Mouse (Mus musculus) megakaryocyte, embryonic 14.5 days (primary cell): Measurements from ENCODE around the gene Cep57. TPM values are rescaled to one million over a fixed set of nuclear protein-coding genes. Genes with fewer than 3 reads are reported as not detected.

ENCODE experiments used
- H3K27me3 ChIP-seq: replicated peaks from 2 replicates; pipeline ENCODE3; 2012; ENCODE audit warnings: inconsistent platforms
- H3K36me3 ChIP-seq: replicated peaks from 2 replicates; pipeline ENCODE3; 2012; ENCODE audit warnings: low read length, inconsistent platforms, mixed read lengths
- H3K4me1 ChIP-seq: 2 replicates; pipeline ENCODE4 v1.6.1; 2012; ENCODE audit warnings: inconsistent platforms
- H3K4me3 ChIP-seq: replicated peaks from 2 replicates; pipeline ENCODE3; 2012; ENCODE audit warnings: moderate library complexity, mild to moderate bottlenecking, inconsistent platforms
- H3K9me3 ChIP-seq: 2 replicates; pipeline ENCODE4 v1.6.1; 2012; ENCODE audit warnings: inconsistent platforms
- FLI1 ChIP-seq: IDR thresholded peaks from 2 replicates; pipeline ENCODE4 v1.6.1; 2012; ENCODE audit warnings: low read length, inconsistent platforms, mixed read lengths
- GATA1 ChIP-seq: IDR thresholded peaks from 3 replicates; pipeline ENCODE4 v1.6.1; 2012; ENCODE audit warnings: mixed read lengths, low read length, inconsistent platforms, borderline replicate concordance
- polyA plus RNA-seq: library from polyadenylated mRNA; stranded (reverse); fragments of >175 nt; gene quantifications from 2 replicates; pipeline ENCODE4 v1.2.3, GENCODE M21; 2012; ENCODE audit warnings: low replicate concordance; ENCODE audit not compliant: insufficient read depth

The Cep57 gene
- polyA plus RNA-seq, result 1.8 and 3.6 TPM in 2 replicates

DNA sequence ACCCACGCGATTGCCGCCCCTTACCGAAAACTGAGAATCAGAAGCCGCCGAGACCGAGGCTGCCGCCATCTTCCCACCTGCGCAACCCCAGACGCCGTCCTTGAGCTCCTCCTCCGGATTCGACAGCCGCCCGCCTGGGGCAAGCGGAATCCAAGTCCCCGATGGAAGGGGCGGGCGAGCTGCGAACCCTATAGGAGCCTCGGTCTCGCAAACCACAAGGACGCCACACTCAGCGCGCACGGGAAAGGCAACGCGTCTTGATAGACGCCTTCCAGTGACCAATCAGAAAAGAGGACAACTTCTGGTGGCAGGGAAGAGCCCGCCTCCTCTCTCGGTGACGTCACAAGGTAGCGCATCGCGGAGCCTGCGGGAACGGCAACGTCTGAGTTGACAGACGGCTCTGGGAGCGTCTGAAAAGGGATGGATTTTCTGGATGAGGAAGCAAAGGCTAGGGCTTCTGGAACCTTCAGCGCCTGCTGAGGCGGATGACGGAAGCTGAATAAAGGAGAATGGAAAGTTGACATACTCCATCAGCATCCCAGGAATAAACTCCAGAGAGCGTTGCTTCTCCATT, at the start of gene Cep57:
Cep57 (minus strand) TSS at position 276 of the 574 bp plus-strand sequence.
- H3K4me3 ChIP-seq, result peak within 1 kb of the TSS; percentile 99
- peaks cover 45% of the 10 kb centered on the region for H3K36me3 ChIP-seq
- no peak for TF ChIP-seq GATA1
- TF ChIP-seq FLI1, result no peak
- H3K4me1 ChIP-seq, result peaks cover 40% of the 10 kb centered on the region
- H3K9me3 ChIP-seq, result no peaks in the 10 kb centered on the region
- H3K27me3 ChIP-seq, result no peaks in the 10 kb centered on the region

DNA sequence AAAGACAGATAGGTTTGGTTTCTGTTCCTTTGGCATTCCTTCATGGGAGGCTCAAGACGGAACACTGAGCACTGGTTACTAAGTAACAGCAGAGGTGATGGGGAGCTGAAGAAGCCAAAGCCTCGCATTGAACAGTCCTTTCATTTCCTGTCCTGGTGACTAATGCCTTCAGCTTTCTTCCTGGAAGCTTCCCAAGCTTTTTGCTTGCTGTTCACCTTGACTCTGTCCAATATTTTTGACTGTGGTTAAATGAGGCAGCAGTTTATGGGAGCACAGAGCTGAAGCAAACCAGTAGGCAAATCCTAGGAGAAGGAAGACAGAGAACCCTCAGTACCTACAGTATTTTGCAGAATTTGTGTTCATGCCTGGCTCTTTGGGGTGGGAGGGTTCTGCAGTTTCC, 48.4 kb upstream of the Cep57 start:
- Histone ChIP-seq H3K4me1 (no peaks in the 10 kb centered on the region), H3K4me3 (no peak overlapping the region), H3K27me3 (peaks cover 6% of the 10 kb centered on the region), H3K9me3 (no peaks in the 10 kb centered on the region), H3K36me3 (no peaks in the 10 kb centered on the region)
- no peak for TF ChIP-seq FLI1
- TF ChIP-seq GATA1, result no peak

DNA sequence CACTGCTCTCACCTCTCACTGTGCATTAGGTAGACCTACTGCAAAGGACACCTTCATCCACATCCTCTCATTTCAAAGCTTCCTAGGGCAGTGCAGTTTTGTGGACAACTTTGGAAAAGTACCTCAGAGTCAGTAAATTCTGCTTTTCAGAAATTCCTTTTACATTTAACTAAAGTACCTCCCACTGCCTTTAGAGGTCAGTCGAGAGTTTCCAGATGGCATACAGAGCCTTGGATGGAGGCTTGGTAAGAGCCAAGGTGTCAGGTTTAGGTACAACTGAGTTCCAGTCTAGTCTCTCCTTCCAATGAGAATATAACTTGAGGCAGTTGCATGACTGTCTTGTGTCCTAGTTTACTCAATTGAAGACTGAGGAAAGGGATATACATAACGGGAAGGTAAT, 47.5 kb upstream of the Cep57 start:
- TF ChIP-seq GATA1, result no peak
- TF ChIP-seq FLI1, result no peak
- no peak overlapping the region for H3K4me3 ChIP-seq
- H3K36me3 ChIP-seq, result no peaks in the 10 kb centered on the region
- no peaks in the 10 kb centered on the region for H3K4me1 ChIP-seq
- no peaks in the 10 kb centered on the region for H3K9me3 ChIP-seq
- H3K27me3 ChIP-seq, result peaks cover 6% of the 10 kb centered on the region

DNA sequence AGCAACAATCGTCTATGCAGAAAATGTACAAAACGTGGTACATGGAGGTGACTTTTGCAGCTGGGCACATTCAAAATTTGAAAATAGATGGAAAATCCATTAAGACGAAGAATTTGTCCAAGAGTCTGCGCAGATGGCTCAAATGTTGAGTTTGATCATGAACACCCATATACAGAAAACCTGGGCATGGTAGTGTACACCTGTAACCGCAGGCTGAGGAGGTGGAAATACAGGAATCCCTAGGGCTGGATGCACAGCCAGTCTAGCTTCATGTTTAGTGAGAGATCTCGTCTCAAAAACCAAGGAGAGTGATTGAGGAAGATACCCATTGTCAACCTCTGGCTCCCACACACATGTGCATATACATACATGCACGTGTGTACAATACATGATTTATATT, 44.7 kb upstream of the Cep57 start:
- H3K4me3 ChIP-seq, result no peak overlapping the region
- no peaks in the 10 kb centered on the region for H3K4me1 ChIP-seq
- no peak for TF ChIP-seq GATA1
- TF ChIP-seq FLI1, result no peak
- peaks cover 12% of the 10 kb centered on the region for H3K27me3 ChIP-seq
- no peaks in the 10 kb centered on the region for H3K36me3 ChIP-seq
- H3K9me3 ChIP-seq, result peaks cover 8% of the 10 kb centered on the region; the same call in 1 of the 2 replicates

DNA sequence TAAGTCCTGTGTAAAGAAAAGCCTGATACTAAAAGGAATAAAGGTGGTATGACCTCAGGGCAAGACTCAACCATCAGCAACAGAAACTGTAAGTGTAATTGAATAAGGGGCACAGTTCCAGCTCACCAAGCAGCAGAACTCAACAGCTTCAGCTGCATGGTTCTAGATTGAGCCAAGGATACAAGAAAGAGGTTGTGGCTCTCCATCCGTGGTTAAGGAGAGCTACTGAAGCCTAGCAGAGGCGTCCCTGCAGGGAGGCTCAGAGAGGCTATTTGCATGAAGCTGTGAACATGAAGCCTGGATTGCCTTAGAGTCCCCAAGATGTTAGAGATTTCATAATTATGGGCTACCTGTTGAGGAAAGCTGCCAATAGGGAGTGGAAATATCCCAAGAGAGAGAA, 40.7 kb upstream of the Cep57 start:
- peaks cover 8% of the 10 kb centered on the region for H3K27me3 ChIP-seq
- no peak overlapping the region for H3K4me3 ChIP-seq
- H3K9me3 ChIP-seq, result peaks cover 8% of the 10 kb centered on the region; the same call in 1 of the 2 replicates
- no peaks in the 10 kb centered on the region for H3K4me1 ChIP-seq
- H3K36me3 ChIP-seq, result no peaks in the 10 kb centered on the region
- TF ChIP-seq GATA1, result no peak
- TF ChIP-seq FLI1, result no peak

DNA sequence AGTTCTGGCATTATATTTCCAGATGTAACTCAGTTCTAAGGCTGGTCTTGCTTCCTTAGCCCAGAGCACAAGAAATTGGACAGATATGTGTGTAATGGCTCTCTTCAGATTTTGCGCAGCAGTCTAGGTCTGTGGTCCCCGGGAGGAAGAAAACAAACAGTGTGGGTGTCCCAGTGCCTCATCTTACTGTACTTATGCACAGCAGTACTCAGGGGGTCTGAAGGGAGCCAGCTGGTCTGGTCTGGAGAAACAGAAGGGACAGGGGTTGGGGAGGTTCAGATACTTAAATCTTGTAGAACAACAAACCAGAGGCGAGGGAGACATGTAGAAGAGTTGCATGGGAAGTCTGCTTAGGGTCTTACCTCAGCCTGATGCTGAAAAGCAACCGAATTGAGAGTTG, 29.9 kb upstream of the Cep57 start:
- TF ChIP-seq FLI1 (no peak), GATA1 (no peak)
- peaks cover 3% of the 10 kb centered on the region for H3K27me3 ChIP-seq
- no peaks in the 10 kb centered on the region for H3K9me3 ChIP-seq
- H3K36me3 ChIP-seq, result peaks cover 7% of the 10 kb centered on the region
- no peak overlapping the region for H3K4me3 ChIP-seq
- H3K4me1 ChIP-seq, result peaks cover 10% of the 10 kb centered on the region

DNA sequence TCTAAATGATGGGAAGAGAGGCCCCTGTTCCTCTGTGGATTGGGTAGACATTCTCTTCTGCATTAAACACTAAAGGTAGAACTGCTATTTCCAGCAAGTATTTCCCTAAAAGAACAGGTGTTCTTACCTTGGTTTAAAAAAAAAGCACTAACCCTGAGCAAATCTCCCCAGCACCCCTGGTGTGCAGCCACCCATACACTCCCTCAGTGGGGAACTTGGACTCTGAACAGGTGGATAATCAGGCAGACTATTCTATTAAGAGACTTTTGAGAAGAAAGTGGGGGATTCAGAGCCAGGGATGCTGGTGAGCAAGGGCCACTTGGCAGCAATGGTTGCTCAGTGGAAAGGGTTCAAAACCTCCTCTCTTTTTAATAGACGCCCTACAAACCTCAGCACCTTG, 29.3 kb upstream of the Cep57 start:
- TF ChIP-seq GATA1 (no peak), FLI1 (no peak)
- Histone ChIP-seq H3K36me3 (peaks cover 7% of the 10 kb centered on the region), H3K4me1 (peaks cover 10% of the 10 kb centered on the region), H3K27me3 (peaks cover 3% of the 10 kb centered on the region), H3K4me3 (no peak overlapping the region), H3K9me3 (no peaks in the 10 kb centered on the region)

DNA sequence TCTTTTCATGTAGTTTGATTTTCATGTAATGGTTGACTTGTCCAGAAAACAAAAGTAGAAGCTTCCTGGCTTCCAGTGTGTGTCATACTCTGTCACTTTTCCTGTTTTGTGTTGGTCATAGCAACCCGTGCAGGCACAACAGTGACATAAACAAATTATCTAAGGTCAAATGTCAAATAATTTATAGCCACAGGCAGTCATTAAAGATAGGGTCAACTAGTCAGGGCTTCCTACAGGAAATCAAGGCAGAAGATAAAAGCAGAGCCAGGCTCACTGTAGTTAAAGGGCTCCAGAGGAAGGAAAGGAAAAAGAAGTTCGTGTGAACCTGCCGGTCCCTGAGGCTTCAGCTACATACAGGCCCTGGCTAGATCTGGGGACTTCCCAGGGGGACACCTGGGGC, 27.0 kb upstream of the Cep57 start:
- Histone ChIP-seq H3K9me3 (no peaks in the 10 kb centered on the region), H3K4me3 (no peak overlapping the region), H3K4me1 (peaks cover 14% of the 10 kb centered on the region), H3K36me3 (peaks cover 9% of the 10 kb centered on the region), H3K27me3 (peaks cover 3% of the 10 kb centered on the region)
- TF ChIP-seq FLI1 (no peak), GATA1 (no peak)

DNA sequence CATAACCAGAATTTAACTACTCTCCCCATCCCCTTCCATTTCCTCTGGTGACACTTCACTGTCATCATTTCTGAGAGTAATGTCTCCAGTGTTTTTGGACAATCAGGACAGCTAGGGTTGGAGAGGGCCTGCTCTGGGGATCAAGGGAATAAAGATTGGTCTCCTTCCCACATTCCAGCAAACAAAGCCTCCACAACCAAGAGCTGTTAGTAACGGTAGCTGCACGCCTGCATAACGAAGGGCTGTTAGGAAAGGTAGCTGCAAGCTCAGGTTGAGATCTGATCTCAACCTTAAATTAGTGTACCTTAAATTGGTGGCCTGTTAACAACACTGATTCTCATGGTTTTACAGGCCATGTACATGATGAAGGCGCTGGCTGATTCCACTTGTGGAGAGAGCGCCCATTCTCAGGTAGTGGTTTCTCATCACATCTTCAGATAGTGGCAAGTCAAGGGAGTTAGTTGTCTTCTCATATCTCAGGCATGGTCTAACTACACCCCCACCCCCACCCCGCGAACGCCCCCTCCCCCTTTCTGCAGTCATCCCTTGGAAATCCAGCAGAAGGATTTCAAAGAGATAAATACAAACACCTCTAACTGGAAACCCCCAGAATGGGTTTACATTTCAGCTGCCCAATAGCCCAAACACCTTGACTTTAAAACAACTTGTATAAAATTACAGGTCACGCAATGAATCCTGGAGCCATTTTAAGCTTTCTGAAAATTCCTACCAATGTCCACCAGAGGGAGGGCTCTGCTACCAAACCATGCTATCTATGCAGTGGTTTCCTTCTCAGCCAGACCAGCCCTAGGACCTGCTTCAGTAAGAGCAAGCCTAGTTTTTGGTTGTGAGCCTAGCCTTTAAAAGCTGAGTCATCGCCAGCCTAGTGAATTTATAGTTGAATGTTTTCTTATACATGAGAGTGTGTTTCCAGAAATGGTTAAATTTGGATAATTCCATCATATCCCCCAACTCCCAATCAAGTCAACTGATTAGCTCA, 21.9 kb upstream of the Cep57 start:
- Histone ChIP-seq H3K4me1 (peaks cover 16% of the 10 kb centered on the region), H3K36me3 (peaks cover 46% of the 10 kb centered on the region), H3K9me3 (no peaks in the 10 kb centered on the region), H3K4me3 (no peak overlapping the region), H3K27me3 (no peaks in the 10 kb centered on the region)
- no peak for TF ChIP-seq GATA1
- no peak for TF ChIP-seq FLI1

DNA sequence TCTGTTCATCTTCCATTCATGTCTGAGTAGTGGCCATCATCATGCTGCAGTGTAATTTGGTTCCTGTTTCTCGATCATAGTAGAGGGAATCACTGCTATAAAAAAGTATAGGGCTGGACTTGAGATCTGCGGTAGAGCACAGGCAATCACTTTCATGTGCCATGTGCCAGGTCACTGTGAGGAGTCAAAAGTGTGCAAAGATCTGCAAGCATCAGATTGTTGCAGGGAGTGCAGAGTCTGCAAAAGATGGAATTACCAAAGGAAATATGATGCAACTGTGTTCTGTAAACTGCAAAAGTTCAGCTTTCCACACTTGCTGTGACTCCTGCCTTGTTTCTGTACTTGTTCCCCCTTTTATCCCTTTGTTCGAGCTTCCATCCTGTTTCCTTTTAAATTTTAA, 20.7 kb upstream of the Cep57 start:
- no peak overlapping the region for H3K4me3 ChIP-seq
- H3K9me3 ChIP-seq, result no peaks in the 10 kb centered on the region
- H3K27me3 ChIP-seq, result no peaks in the 10 kb centered on the region
- H3K4me1 ChIP-seq, result peaks cover 11% of the 10 kb centered on the region
- TF ChIP-seq GATA1 (no peak), FLI1 (no peak)
- H3K36me3 ChIP-seq, result peaks cover 56% of the 10 kb centered on the region
